Mouse (Mus musculus): ENCODE data around the gene Zc3h12d.

GRCm38 (mm10) chr10:7826106-7826505, 6.2 kb upstream of the Zc3h12d start:
- TF ChIP-seq POLR2A (IDR thresholded peaks at IDR 0.05; ENCODE audit: borderline replicate concordance, insufficient read depth, low read length) (no peak), CTCF (IDR thresholded peaks at IDR 0.05; ENCODE audit: borderline replicate concordance, insufficient read depth, low read depth, low read length) (no peak)

Measured in cerebellum, adult 2 months (tissue).